22 mouse cellular contexts compared by ENCODE assay signal in the genomic region with DNA sequence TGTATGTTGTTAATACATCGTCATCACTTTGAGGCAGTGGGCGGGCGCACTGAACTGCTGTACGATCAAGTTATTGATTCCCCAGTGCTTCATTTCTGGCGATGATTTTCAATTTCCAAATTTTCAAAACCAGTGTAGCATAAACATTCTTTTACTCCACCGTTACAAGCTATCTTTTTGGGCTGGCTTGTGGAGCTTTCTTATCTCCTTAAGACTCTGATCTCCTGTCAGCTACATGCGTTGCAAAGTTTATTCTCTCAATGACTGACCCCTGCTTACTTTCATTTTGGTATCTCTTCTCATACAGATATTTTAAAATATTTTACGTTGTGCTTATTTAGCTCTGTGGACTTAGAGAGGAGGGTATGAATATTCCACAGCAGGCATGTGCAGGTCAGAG. TPM values are rescaled to one million over a fixed set of nuclear protein-coding genes. Genes with fewer than 3 reads are reported as not detected.
DNase-seq lines count a peak whose midpoint lies in the region; ATAC-seq and TF ChIP-seq lines count a peak whose summit lies in the region.
"Had no signal": no experiment of that assay in that cellular context is flagged by ENCODE, and none has a peak within 500 bp of the region (broad histone marks: within the 10 kb centered on the region; RNA-seq: fewer than 3 reads in every experiment).

No protein-coding gene starts in this region.

- TF ChIP-seq RAD21 in MEL (IDR thresholded peaks at IDR 0.05; ENCODE audit: low read depth, low read length): no peak

- no peak for TF ChIP-seq CTCF in MEL (IDR thresholded peaks at IDR 0.05 in 2 of 3, conservative IDR thresholded peaks at IDR 0.05 in 1 of 3; ENCODE audit: control insufficient read depth in 1 of 3, insufficient read depth in 1 of 3, low read depth in 2 of 3, low read length in 3 of 3, poor library complexity in 1 of 3, severe bottlenecking in 1 of 3)
- no peak for TF ChIP-seq CTCF in lung, adult 2 months (IDR thresholded peaks at IDR 0.05; ENCODE audit: insufficient read depth, low read length)

- ATAC-seq in liver, embryonic 12.5 days: no peak
- peak; percentile 31; the same call in 1 of the 2 replicates for ATAC-seq in megakaryocyte progenitor cell, adult 5-6 weeks (replicated peaks; ENCODE audit: poor library complexity)
- ATAC-seq: forebrain, embryonic 13.5 days; forebrain, embryonic 15.5 days; forebrain, postnatal 0 days had no signal

- no peak overlapping the region for H3K27ac ChIP-seq in liver, embryonic 12.5 days
- peak overlapping the region; percentile 35 for H3K27ac ChIP-seq in MEL (ENCODE audit: control insufficient read depth, low read depth, low read length)
- H3K27ac ChIP-seq: embryonic facial prominence, embryonic 10.5 days; embryonic facial prominence, embryonic 12.5 days; forebrain, embryonic 13.5 days; forebrain, embryonic 15.5 days had no signal

- H3K36me3 ChIP-seq in liver, embryonic 12.5 days: no peaks in the 10 kb centered on the region
- peaks cover 0 to 12% of the 10 kb centered on the region in 2 experiments; a peak in 2 of 4 replicates for H3K36me3 ChIP-seq in MEL (ENCODE audit: control insufficient read depth in 1 of 2, insufficient read depth in 2 of 2, low read length in 2 of 2)
- H3K36me3 ChIP-seq: embryonic facial prominence, embryonic 10.5 days; embryonic facial prominence, embryonic 12.5 days; forebrain, embryonic 15.5 days had no signal

- H3K9ac ChIP-seq in liver, embryonic 12.5 days: no peak overlapping the region
- H3K9ac ChIP-seq in MEL (ENCODE audit: control insufficient read depth, low read depth, low read length, poor library complexity, severe bottlenecking): peak overlapping the region; percentile 36
- H3K9ac ChIP-seq: embryonic facial prominence, embryonic 12.5 days; forebrain, embryonic 13.5 days; forebrain, embryonic 15.5 days; forebrain, postnatal 0 days had no signal

- no peak overlapping the region for H3K4me3 ChIP-seq in liver, embryonic 12.5 days
- peak overlapping the region; percentile 55 to 95 for H3K4me3 ChIP-seq in MEL (ENCODE audit: control insufficient read depth in 1 of 2, insufficient read depth in 1 of 2, low read depth in 2 of 2, low read length in 2 of 2)
- no peak overlapping the region for H3K4me3 ChIP-seq in lung, adult 2 months (replicated peaks; ENCODE audit: extremely low read depth, low read depth, low read length)
- H3K4me3 ChIP-seq: embryonic facial prominence, embryonic 10.5 days; embryonic facial prominence, embryonic 12.5 days; forebrain, embryonic 13.5 days; forebrain, embryonic 15.5 days had no signal

- no peaks in the 10 kb centered on the region for H3K27me3 ChIP-seq in liver, embryonic 12.5 days (replicated peaks)
- no peaks in the 10 kb centered on the region for H3K27me3 ChIP-seq in MEL (ENCODE audit: control insufficient read depth in 1 of 2, insufficient read depth in 2 of 2, low read length in 2 of 2)
- H3K27me3 ChIP-seq: embryonic facial prominence, embryonic 12.5 days; forebrain, embryonic 13.5 days; forebrain, embryonic 15.5 days had no signal

- no peaks in the 10 kb centered on the region for H3K9me3 ChIP-seq in liver, embryonic 12.5 days (replicated peaks)
- no peaks in the 10 kb centered on the region for H3K9me3 ChIP-seq in MEL (replicated peaks; ENCODE audit: insufficient read depth, low read length)
- H3K9me3 ChIP-seq: embryonic facial prominence, embryonic 10.5 days; embryonic facial prominence, embryonic 12.5 days; forebrain, embryonic 13.5 days; forebrain, embryonic 15.5 days had no signal

- TF ChIP-seq EP300 in MEL (IDR thresholded peaks at IDR 0.05; ENCODE audit: low read depth in 1 of 2, low read length in 2 of 2): peak; percentile 50 to 66

- H3K4me1 ChIP-seq in liver, embryonic 12.5 days: peaks cover 14% of the 10 kb centered on the region
- peaks cover 7% of the 10 kb centered on the region in 2 experiments; a peak in 2 of 4 replicates for H3K4me1 ChIP-seq in MEL (ENCODE audit: control insufficient read depth in 1 of 2, insufficient read depth in 2 of 2, low read length in 2 of 2)
- H3K4me1 ChIP-seq in lung, adult 2 months (ENCODE audit: control insufficient read depth, insufficient read depth, low read length): no peaks in the 10 kb centered on the region
- H3K4me1 ChIP-seq: embryonic facial prominence, embryonic 10.5 days; embryonic facial prominence, embryonic 12.5 days; forebrain, embryonic 13.5 days; forebrain, embryonic 15.5 days had no signal

- no peak for TF ChIP-seq POLR2A in MEL (IDR thresholded peaks at IDR 0.05; ENCODE audit: control insufficient read depth in 1 of 2, insufficient read depth in 1 of 2, low read depth in 1 of 2, low read length in 2 of 2, poor library complexity in 1 of 2)
- TF ChIP-seq POLR2A in lung, adult 2 months (IDR thresholded peaks at IDR 0.05; ENCODE audit: borderline replicate concordance, extremely low read depth, low read depth, low read length): no peak

- no peaks in the 10 kb centered on the region; the same call in 1 of the 2 replicates for H3K79me2 ChIP-seq in MEL (ENCODE audit: control insufficient read depth, insufficient read depth, low read length, poor library complexity)

- H3K4me2 ChIP-seq in liver, embryonic 12.5 days: peak overlapping the region; percentile 24
- H3K4me2 ChIP-seq: embryonic facial prominence, embryonic 12.5 days; forebrain, embryonic 13.5 days; forebrain, embryonic 15.5 days had no signal

- 54% methylated on average over 8 of the region's 8 CpGs for WGBS in liver, embryonic 12.5 days (ENCODE audit: insufficient replicate concordance)
- WGBS in lung, adult 2 months: 67% methylated on average over 8 of the region's 8 CpGs

- DNase-seq in liver: no peak
- DNase-seq in MEL (ENCODE audit: low read depth, low spot score): peak; percentile 41
- no peak for DNase-seq in lung, adult 2 months
- DNase-seq in embryo, embryonic 10.5 days (ENCODE audit: low spot score): no peak
- no peak for DNase-seq in layer of hippocampus, adult 18-20 months (ENCODE audit: low spot score in 2 of 2)
- DNase-seq: adrenal gland, adult 2 months; adrenal gland, postnatal 10 days; adrenal gland, postnatal 25 days; cerebellum, adult 11 months; cerebellum, adult 18-20 months; cerebellum, adult 8-10 months; cerebellum, adult 9-11 months; cerebellum, postnatal 14 days; cerebellum, postnatal 36 days; forebrain, postnatal 0 days had no signal

TF ChIP-seq in MEL, 35 proteins besides CTCF, POLR2A, EP300 and RAD21 (continues in another document):
- TF ChIP-seq GATA1 (IDR thresholded peaks at IDR 0.05; ENCODE audit: low read depth, low read length): peak; percentile 62
- TF ChIP-seq CHD1 (IDR thresholded peaks at IDR 0.05; ENCODE audit: low read depth, low read length): no peak
- peak; percentile 56 for TF ChIP-seq SIN3A (IDR thresholded peaks at IDR 0.05; ENCODE audit: low read length)
- TF ChIP-seq ZMIZ1 (IDR thresholded peaks at IDR 0.05; ENCODE audit: low read depth, low read length): no peak
- no peak for TF ChIP-seq ELF1 (IDR thresholded peaks at IDR 0.05; ENCODE audit: low read depth, low read length)
- TF ChIP-seq ZNF384 (IDR thresholded peaks at IDR 0.05; ENCODE audit: low read depth, low read length): no peak
- TF ChIP-seq ZC3H11A (IDR thresholded peaks at IDR 0.05; ENCODE audit: low read depth, low read length): no peak
- TF ChIP-seq E2F4 (IDR thresholded peaks at IDR 0.05; ENCODE audit: borderline replicate concordance, low read depth, low read length): no peak
- TF ChIP-seq CHD2 (IDR thresholded peaks at IDR 0.05; ENCODE audit: low read length): no peak
- no peak for TF ChIP-seq HCFC1 (IDR thresholded peaks at IDR 0.05; ENCODE audit: low read depth, low read length)
- TF ChIP-seq MYC (IDR thresholded peaks at IDR 0.05; ENCODE audit: low read depth, low read length): no peak
- TF ChIP-seq TAL1 (IDR thresholded peaks at IDR 0.05; ENCODE audit: low read length): 0 out of 2 replicates have a peak, but pooled peaks have one; percentile 2
- no peak for TF ChIP-seq SMC3 (IDR thresholded peaks at IDR 0.05; ENCODE audit: low read depth, low read length)
- no peak for TF ChIP-seq POLR2AphosphoS5 (IDR thresholded peaks at IDR 0.05; ENCODE audit: borderline replicate concordance, low read depth, low read length)
- TF ChIP-seq MYB (IDR thresholded peaks at IDR 0.05; ENCODE audit: low read depth, low read length): no peak
- no peak for TF ChIP-seq UBTF (IDR thresholded peaks at IDR 0.05; ENCODE audit: borderline replicate concordance, insufficient read depth, low read depth, low read length)
- peak; percentile 64; the same call in 1 of the 2 replicates for TF ChIP-seq MXI1 (IDR thresholded peaks at IDR 0.05; ENCODE audit: low read depth, low read length)
- TF ChIP-seq TCF12 (IDR thresholded peaks at IDR 0.05; ENCODE audit: low read depth, low read length): peak; percentile 56; the same call in 1 of the 2 replicates
- no peak for TF ChIP-seq ZKSCAN1 (IDR thresholded peaks at IDR 0.05; ENCODE audit: low read depth, low read length)
- TF ChIP-seq MAFK (IDR thresholded peaks at IDR 0.05; ENCODE audit: borderline replicate concordance, low read depth, low read length): no peak
- no peak for TF ChIP-seq USF1 (IDR thresholded peaks at IDR 0.05; ENCODE audit: low read depth, low read length)
- TF ChIP-seq RCOR1 (IDR thresholded peaks at IDR 0.05; ENCODE audit: low read depth, low read length): peak; percentile 71
- no peak for TF ChIP-seq MEF2A (IDR thresholded peaks at IDR 0.05; ENCODE audit: extremely low read depth, insufficient replicate concordance, low read depth, low read length, poor library complexity, severe bottlenecking)
- TF ChIP-seq MAX (IDR thresholded peaks at IDR 0.05; ENCODE audit: low read length): no peak
- no peak for TF ChIP-seq MAZ (IDR thresholded peaks at IDR 0.05; ENCODE audit: low read depth, low read length)
- no peak for TF ChIP-seq GABPA (IDR thresholded peaks at IDR 0.05; ENCODE audit: low read depth, low read length)
- no peak for TF ChIP-seq NRF1 (IDR thresholded peaks at IDR 0.05; ENCODE audit: insufficient read depth, low read depth, low read length, poor library complexity, severe bottlenecking)
- TF ChIP-seq POLR2AphosphoS2 (IDR thresholded peaks at IDR 0.05; ENCODE audit: low read length): no peak
- TF ChIP-seq TBP (IDR thresholded peaks at IDR 0.05; ENCODE audit: low read depth, low read length): no peak

RNA-seq across cellular contexts. Expression of gene Fyb, which starts 11.9 kb away (rescaled TPM):
- 32.2 and 36.7 TPM in 2 replicates for polyA plus RNA-seq in liver, embryonic 12.5 days (2016; fragmentation: Nextera tagmentation; extraction: Ambion mirVana)
- total RNA-seq in MEL (2012; rRNA removed): 196 and 208 TPM in 2 replicates
- polyA plus RNA-seq in MEL (2012; ENCODE audit: insufficient read depth in 1 of 2, insufficient read length in 2 of 2, low read depth in 1 of 2, low replicate concordance in 2 of 2, missing spikeins in 1 of 2): 100 to 1,000 TPM in 1 of 2 experiments, not detected in 1; 175 TPM
- total RNA-seq in megakaryocyte progenitor cell, adult 5-6 weeks (2015): 30.8 and 42.1 TPM in 2 replicates
- 7.2 and 15.9 TPM in 2 replicates for total RNA-seq in megakaryocyte progenitor cell, adult 5-6 weeks (2017)
- 48.1 and 71.0 TPM in 2 replicates for polyA plus RNA-seq in lung, adult 2 months (2012; rRNA removed)
- 1 to 10 TPM; 4.2 to 6.4 TPM for total RNA-seq in layer of hippocampus, adult 18-20 months (2021)
- total RNA-seq: ES-E14 had no signal

Comparison
In these comparisons a context has a peak if more than half of its experiments do, and no peak if none do; other contexts are left out.
1. H3K4me3 ChIP-seq: peak in MEL (2 of 2); none in liver, embryonic 12.5 days (single experiment) and lung, adult 2 months (single experiment).